Mouse (Mus musculus) erythroblast, embryonic 14.5 days (primary cell): ENCODE results near the gene Lep.

Experiments
- GATA1 ChIP-seq: IDR thresholded peaks from 2 replicates; pipeline ENCODE4 v1.6.1; 2012; ENCODE audit warnings: low read length, inconsistent platforms, mixed read lengths
- TAL1 ChIP-seq: IDR thresholded peaks from 3 replicates; pipeline ENCODE4 v1.6.1; 2012; ENCODE audit warnings: low read length, inconsistent platforms, mixed read lengths

GRCm38 (mm10) chr6:29033981-29034646, 25.9 kb upstream of the Lep start:
- TF ChIP-seq TAL1 = no peak
- TF ChIP-seq GATA1 = no peak
